Mouse (Mus musculus): ENCODE results near the gene Tbc1d25. TPM values are rescaled to one million over a fixed set of nuclear protein-coding genes. Genes with fewer than 3 reads are reported as not detected.

The Tbc1d25 gene
- polyA plus RNA-seq, 2 experiments, result 12.2 to 19.4 TPM

DNA sequence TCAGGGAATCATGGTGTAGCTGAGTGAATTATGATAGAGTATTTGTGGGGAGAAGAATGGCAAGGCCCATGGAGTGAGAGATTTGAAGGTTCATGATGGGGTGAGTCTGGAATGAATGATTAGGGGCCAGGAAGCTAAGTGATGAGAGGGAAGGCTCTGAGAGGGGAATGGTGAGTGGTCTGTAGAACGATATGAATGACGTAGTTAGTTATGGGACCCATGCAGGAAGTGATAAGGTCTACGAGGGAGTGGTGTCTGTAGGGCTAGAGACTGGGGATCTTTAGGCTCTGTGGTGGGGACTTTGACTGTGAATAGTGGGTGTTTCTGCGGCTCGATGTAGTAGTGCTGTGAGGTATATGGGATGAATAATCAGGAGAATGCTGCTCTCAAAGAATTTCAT, 3.7 kb upstream of the Tbc1d25 start:
- WGBS, result 82% methylated on average over 5 of the region's 5 CpGs
- no peaks in the 10 kb centered on the region for H3K27me3 ChIP-seq (ENCODE audit: control insufficient read depth, insufficient read depth, low read length)
- no peaks in the 10 kb centered on the region for H3K9me3 ChIP-seq (ENCODE audit: control insufficient read depth, low read length)
- H3K9ac ChIP-seq (ENCODE audit: low read depth, low read length, severe bottlenecking), result no peak overlapping the region
- H3K4me3 ChIP-seq (replicated peaks; ENCODE audit: low read length), result no peak overlapping the region
- ATAC-seq (ENCODE audit: low FRiP score, low read depth), result no peak
- DNase-seq (ENCODE audit: low spot score), result no peak
- 0 out of 2 replicates have a peak, but pooled peaks cover 2% of the 10 kb centered on the region for H3K4me1 ChIP-seq (ENCODE audit: control insufficient read depth, insufficient read depth, low read length)
- H3K4me2 ChIP-seq (replicated peaks; ENCODE audit: low read depth, low read length, severe bottlenecking), result no peak overlapping the region
- TF ChIP-seq POLR2A (IDR thresholded peaks at IDR 0.05; ENCODE audit: borderline replicate concordance, extremely low read depth, insufficient read depth, insufficient read length), result no peak
- H3K36me3 ChIP-seq (ENCODE audit: control insufficient read depth, insufficient read depth, low read length), result no peaks in the 10 kb centered on the region
- H3K27ac ChIP-seq (replicated peaks; ENCODE audit: low read depth, low read length), result no peak overlapping the region

DNA sequence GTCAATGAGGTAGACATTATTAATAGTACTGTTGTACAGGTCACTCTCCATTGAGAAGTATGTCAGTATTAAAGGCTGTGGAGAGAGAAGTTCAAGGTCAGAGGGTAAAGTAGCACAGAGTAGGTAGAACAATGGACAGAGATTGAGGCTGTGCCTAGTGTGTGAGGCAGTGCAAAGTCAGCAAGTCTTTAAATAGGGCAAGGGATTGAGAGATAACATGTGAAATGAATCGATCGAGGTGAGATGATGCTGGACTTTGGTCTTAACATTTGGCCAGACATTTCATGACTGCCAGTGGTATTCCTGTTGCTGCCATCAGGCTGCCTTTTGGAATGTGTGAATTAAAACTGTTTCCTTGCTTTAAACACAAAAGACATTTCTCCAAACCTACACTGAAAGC, 2.9 kb upstream of the Tbc1d25 start:
- no peak overlapping the region for H3K4me3 ChIP-seq (replicated peaks; ENCODE audit: low read length)

DNA sequence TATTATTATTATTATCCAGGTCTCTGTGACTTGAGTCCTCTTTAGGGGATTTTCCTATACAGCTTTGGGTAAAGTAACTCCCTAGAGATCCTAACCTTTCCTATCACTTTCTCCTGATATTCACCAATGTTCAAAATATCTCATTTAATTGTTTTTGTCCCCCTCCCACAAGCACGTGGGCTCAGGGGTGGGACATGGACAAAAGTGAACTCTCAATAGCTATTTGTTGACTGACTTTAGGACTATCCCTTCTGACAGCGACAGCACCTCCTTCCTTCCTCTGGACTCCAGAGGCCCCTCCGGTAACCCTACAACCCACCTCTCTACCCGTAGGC, 845 bp downstream of the Tbc1d25 start:
- 0 out of 2 replicates have a peak, but pooled peaks cover 2% of the 10 kb centered on the region for H3K4me1 ChIP-seq (ENCODE audit: control insufficient read depth, insufficient read depth, low read length)
- H3K9me3 ChIP-seq (ENCODE audit: control insufficient read depth, low read length), result no peaks in the 10 kb centered on the region
- peaks cover 3% of the 10 kb centered on the region for H3K36me3 ChIP-seq (ENCODE audit: control insufficient read depth, insufficient read depth, low read length)
- peak overlapping the region; percentile 45 for H3K4me2 ChIP-seq (replicated peaks; ENCODE audit: low read depth, low read length, severe bottlenecking)
- DNase-seq (ENCODE audit: low spot score) (no peak), ATAC-seq (ENCODE audit: low FRiP score, low read depth) (no peak)
- WGBS, result 24% methylated on average over 4 of the region's 4 CpGs
- peak overlapping the region; percentile 59 for H3K9ac ChIP-seq (ENCODE audit: low read depth, low read length, severe bottlenecking)
- H3K4me3 ChIP-seq (replicated peaks; ENCODE audit: low read length), result peak overlapping the region; percentile 58
- no peaks in the 10 kb centered on the region for H3K27me3 ChIP-seq (ENCODE audit: control insufficient read depth, insufficient read depth, low read length)
- no peak for TF ChIP-seq POLR2A (IDR thresholded peaks at IDR 0.05; ENCODE audit: borderline replicate concordance, extremely low read depth, insufficient read depth, insufficient read length)
- no peak overlapping the region for H3K27ac ChIP-seq (replicated peaks; ENCODE audit: low read depth, low read length)

More for the DNA sequence above, 2.9 kb upstream of the Tbc1d25 start:
- Histone ChIP-seq H3K27ac (replicated peaks; ENCODE audit: low read depth, low read length) (no peak overlapping the region), H3K27me3 (ENCODE audit: control insufficient read depth, insufficient read depth, low read length) (no peaks in the 10 kb centered on the region), H3K4me2 (replicated peaks; ENCODE audit: low read depth, low read length, severe bottlenecking) (no peak overlapping the region), H3K4me1 (ENCODE audit: control insufficient read depth, insufficient read depth, low read length) (0 out of 2 replicates have a peak, but pooled peaks cover 2% of the 10 kb centered on the region), H3K9ac (ENCODE audit: low read depth, low read length, severe bottlenecking) (no peak overlapping the region), H3K36me3 (ENCODE audit: control insufficient read depth, insufficient read depth, low read length) (no peaks in the 10 kb centered on the region), H3K9me3 (ENCODE audit: control insufficient read depth, low read length) (no peaks in the 10 kb centered on the region)
- TF ChIP-seq POLR2A (IDR thresholded peaks at IDR 0.05; ENCODE audit: borderline replicate concordance, extremely low read depth, insufficient read depth, insufficient read length), result no peak
- ATAC-seq (ENCODE audit: low FRiP score, low read depth) (no peak), DNase-seq (ENCODE audit: low spot score) (no peak)
- 95% methylated on average over 2 of the region's 2 CpGs for WGBS

DNA sequence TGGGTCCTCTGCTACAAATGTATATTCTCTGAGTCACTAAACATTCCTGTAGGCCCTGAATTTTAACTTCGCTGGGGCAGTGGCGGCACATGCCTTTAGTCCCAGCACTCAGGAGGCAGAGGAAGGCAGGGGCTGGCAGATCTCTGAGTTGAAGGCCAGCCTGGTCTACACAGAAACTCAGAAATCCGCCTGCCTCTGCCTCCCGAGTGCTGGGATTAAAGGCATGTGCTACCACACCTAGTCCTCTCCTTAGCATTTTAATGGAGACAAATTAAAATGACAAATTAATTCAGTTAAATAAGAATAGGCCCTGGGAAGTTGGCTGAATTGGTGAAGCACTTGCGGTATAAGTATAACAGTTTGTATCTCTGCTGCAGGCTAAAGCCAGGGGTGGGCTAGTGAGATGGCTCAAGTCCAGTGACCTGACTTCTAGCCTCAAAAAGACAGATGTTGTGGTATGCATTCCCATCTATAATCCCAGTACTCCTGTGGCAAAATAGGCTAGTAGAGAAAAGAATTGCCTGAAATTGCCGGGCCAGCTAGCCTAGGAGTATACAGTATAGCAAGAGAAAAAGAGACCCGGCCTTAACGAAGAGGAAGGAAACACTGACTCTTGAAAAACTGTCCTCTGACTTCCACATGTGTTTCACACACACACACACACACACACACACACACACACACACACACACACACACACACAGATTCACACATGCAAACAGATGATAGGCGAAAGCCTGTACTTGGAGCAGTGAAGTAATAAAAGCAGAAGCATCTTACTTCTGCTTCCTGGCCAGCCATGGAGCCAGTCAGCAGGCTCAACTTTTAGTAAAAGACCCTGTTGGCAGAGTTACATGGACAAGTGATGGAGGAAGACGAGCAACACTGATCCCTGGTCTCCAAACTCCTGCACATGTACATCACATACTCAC, 8.0 kb downstream of the Tbc1d25 start:
- Histone ChIP-seq H3K4me2 (replicated peaks; ENCODE audit: low read depth, low read length, severe bottlenecking) (no peak overlapping the region), H3K27me3 (ENCODE audit: control insufficient read depth, insufficient read depth, low read length) (no peaks in the 10 kb centered on the region), H3K9me3 (ENCODE audit: control insufficient read depth, low read length) (no peaks in the 10 kb centered on the region), H3K4me1 (ENCODE audit: control insufficient read depth, insufficient read depth, low read length) (no peaks in the 10 kb centered on the region), H3K9ac (ENCODE audit: low read depth, low read length, severe bottlenecking) (no peak overlapping the region), H3K36me3 (ENCODE audit: control insufficient read depth, insufficient read depth, low read length) (peaks cover 10% of the 10 kb centered on the region), H3K27ac (replicated peaks; ENCODE audit: low read depth, low read length) (no peak overlapping the region), H3K4me3 (replicated peaks; ENCODE audit: low read length) (no peak overlapping the region)
- ATAC-seq (ENCODE audit: low FRiP score, low read depth) (no peak), DNase-seq (ENCODE audit: low spot score) (no peak)
- TF ChIP-seq POLR2A (IDR thresholded peaks at IDR 0.05; ENCODE audit: borderline replicate concordance, extremely low read depth, insufficient read depth, insufficient read length), result no peak
- WGBS, result 87% methylated on average over 10 of the region's 10 CpGs

DNA sequence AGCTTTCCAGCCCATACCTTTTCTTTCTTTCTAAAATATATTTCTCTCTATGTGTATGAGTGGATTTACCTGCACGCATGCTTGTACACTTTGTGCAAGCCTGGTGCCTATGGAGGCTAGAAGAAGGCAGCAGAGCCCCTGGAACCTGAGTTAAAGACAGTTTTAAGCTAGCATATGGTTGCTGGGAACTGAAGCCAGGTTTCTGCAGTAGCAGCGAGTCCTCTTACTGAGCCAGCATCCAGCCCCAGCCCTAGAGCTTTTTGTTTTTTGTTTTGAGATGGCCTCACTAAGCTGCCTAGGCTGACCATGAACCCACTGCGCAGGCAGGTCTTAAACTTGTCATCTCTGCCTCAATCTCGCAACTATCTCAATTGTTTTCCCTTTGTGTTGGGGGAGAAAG, 11.5 kb downstream of the Tbc1d25 start:
- ATAC-seq (ENCODE audit: low FRiP score, low read depth) (no peak), DNase-seq (ENCODE audit: low spot score) (no peak)
- 91% methylated on average over 4 of the region's 4 CpGs for WGBS
- H3K4me3 ChIP-seq (replicated peaks; ENCODE audit: low read length), result no peak overlapping the region
- no peaks in the 10 kb centered on the region for H3K9me3 ChIP-seq (ENCODE audit: control insufficient read depth, low read length)
- no peak overlapping the region for H3K27ac ChIP-seq (replicated peaks; ENCODE audit: low read depth, low read length)
- no peak overlapping the region for H3K9ac ChIP-seq (ENCODE audit: low read depth, low read length, severe bottlenecking)
- H3K4me1 ChIP-seq (ENCODE audit: control insufficient read depth, insufficient read depth, low read length), result no peaks in the 10 kb centered on the region
- no peak for TF ChIP-seq POLR2A (IDR thresholded peaks at IDR 0.05; ENCODE audit: borderline replicate concordance, extremely low read depth, insufficient read depth, insufficient read length)
- peaks cover 6% of the 10 kb centered on the region; the same call in 1 of the 2 replicates for H3K36me3 ChIP-seq (ENCODE audit: control insufficient read depth, insufficient read depth, low read length)
- no peaks in the 10 kb centered on the region for H3K27me3 ChIP-seq (ENCODE audit: control insufficient read depth, insufficient read depth, low read length)
- no peak overlapping the region for H3K4me2 ChIP-seq (replicated peaks; ENCODE audit: low read depth, low read length, severe bottlenecking)
